Mouse (Mus musculus) CH12.LX (cell line): Measurements from ENCODE around the gene Lypd6.

ENCODE experiments used
- BHLHE40 ChIP-seq: IDR thresholded peaks from 2 replicates; pipeline ENCODE4 v1.6.1; 2011; ENCODE audit warnings: mild to moderate bottlenecking, low read depth, low read length, improper control_type of control experiment
- CTCF ChIP-seq, 2 experiments: IDR thresholded peaks in 1 of 2; conservative IDR thresholded peaks in 1 of 2; 2 replicates each; pipeline ENCODE4 v1.5.1; 2011 to 2012; ENCODE audit warnings: low read depth in 2 of 2, low read length in 2 of 2, improper control_type of control experiment in 1 of 2, inconsistent platforms in 1 of 2, mild to moderate bottlenecking in 1 of 2, moderate library complexity in 1 of 2
- E2F4 ChIP-seq: IDR thresholded peaks from 2 replicates; pipeline ENCODE4 v1.6.1; 2011; ENCODE audit warnings: low read depth, low read length, improper control_type of control experiment; ENCODE audit not compliant: insufficient replicate concordance
- EP300 ChIP-seq: IDR thresholded peaks from 2 replicates; pipeline ENCODE4 v1.6.1; 2011; ENCODE audit warnings: low read length, improper control_type of control experiment
- HCFC1 ChIP-seq: IDR thresholded peaks from 2 replicates; pipeline ENCODE4 v1.6.1; 2012; ENCODE audit warnings: low read depth, mild to moderate bottlenecking, inconsistent platforms, low read length, improper control_type of control experiment
- JUND ChIP-seq: conservative IDR thresholded peaks from 2 replicates; pipeline ENCODE4 v1.6.1; 2011; ENCODE audit warnings: low read depth, low read length, improper control_type of control experiment
- KAT2A ChIP-seq: IDR thresholded peaks from 2 replicates; pipeline ENCODE4 v1.6.1; 2012; ENCODE audit warnings: low read length, improper control_type of control experiment, inconsistent platforms; ENCODE audit not compliant: insufficient replicate concordance
- MAX ChIP-seq: IDR thresholded peaks from 2 replicates; pipeline ENCODE4 v1.6.1; 2011; ENCODE audit warnings: low read length, improper control_type of control experiment
- POLR2A ChIP-seq: IDR thresholded peaks from 2 replicates; pipeline ENCODE4 v1.6.1; 2011; ENCODE audit warnings: low read depth, mild to moderate bottlenecking, improper control_type of control experiment, low read length
- POLR2AphosphoS2 ChIP-seq: IDR thresholded peaks from 2 replicates; pipeline ENCODE4 v1.6.1; 2011; ENCODE audit warnings: low read depth, low read length, improper control_type of control experiment
- SMC3 ChIP-seq: IDR thresholded peaks from 2 replicates; pipeline ENCODE4 v1.6.1; 2011; ENCODE audit warnings: low read depth, low read length, improper control_type of control experiment
- ZC3H11A ChIP-seq: IDR thresholded peaks from 2 replicates; pipeline ENCODE4 v1.6.1; 2012; ENCODE audit warnings: low read depth, mild to moderate bottlenecking, inconsistent platforms, low read length, improper control_type of control experiment

DNA sequence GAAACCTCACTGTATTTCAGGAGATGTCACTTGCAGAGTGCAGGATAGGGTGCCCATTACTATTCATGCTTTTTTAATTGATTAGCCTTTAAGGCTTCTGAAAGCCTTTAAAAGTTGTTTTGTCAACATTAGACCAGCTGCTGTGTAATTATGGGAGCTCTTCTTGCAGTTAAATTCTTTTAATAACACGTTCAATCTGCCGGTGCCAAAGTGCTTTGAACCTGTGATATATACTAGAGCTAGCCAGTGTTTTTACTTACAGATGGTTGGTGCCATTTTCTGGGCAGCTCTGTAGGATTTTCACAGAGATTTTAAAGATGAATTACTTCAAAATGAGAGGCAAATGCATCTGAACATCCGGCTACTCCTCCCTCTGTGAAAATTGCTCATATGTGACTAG is 21.5 kb downstream of the Lypd6 start:
- TF ChIP-seq POLR2AphosphoS2 (no peak), BHLHE40 (no peak), POLR2A (no peak), MAX (no peak), CTCF (conservative IDR thresholded peaks at IDR 0.05 in 1 of 2, IDR thresholded peaks at IDR 0.05 in 1 of 2; ENCODE audit: low read depth in 2 of 2, low read length in 2 of 2) (no peak), SMC3 (no peak), KAT2A (no peak), E2F4 (no peak), ZC3H11A (no peak), JUND (no peak), EP300 (no peak), HCFC1 (no peak)
